Mouse (Mus musculus) lung, embryonic 15.5 days (tissue): ENCODE measurements around the gene Nol9. TPM values are rescaled to one million over a fixed set of nuclear protein-coding genes. Genes with fewer than 3 reads are reported as not detected.

ENCODE experiments used
- ATAC-seq: fragments of 200-750 bp; cut with Nextera tagmentation; 2 replicates; pipeline ENCODE4 v1.8.0; 2017; ENCODE audit warnings: moderate number of reproducible peaks, borderline replicate concordance; ENCODE audit not compliant: low FRiP score, low TSS enrichment; ENCODE audit errors: extremely low read depth
- H3K27ac ChIP-seq: fragments of 300-500 bp; sonication (generic); 2 replicates; pipeline ENCODE4 v1.5.1; 2015; ENCODE audit warnings: moderate library complexity, mild to moderate bottlenecking, inconsistent platforms
- H3K27me3 ChIP-seq: fragments of 300-500 bp; sonication (generic); 2 replicates; pipeline ENCODE4 v1.6.1; 2015; ENCODE audit warnings: inconsistent platforms
- H3K36me3 ChIP-seq: fragments of 300-500 bp; sonication (generic); 2 replicates; pipeline ENCODE4 v1.6.1; 2015; ENCODE audit warnings: inconsistent platforms
- H3K4me1 ChIP-seq: fragments of 300-500 bp; sonication (generic); 2 replicates; pipeline ENCODE4 v1.6.1; 2015; ENCODE audit warnings: inconsistent platforms
- H3K4me2 ChIP-seq: fragments of 300-500 bp; sonication (generic); 2 replicates; pipeline ENCODE4 v1.6.1; 2015; ENCODE audit warnings: inconsistent platforms, mild to moderate bottlenecking, moderate library complexity
- H3K4me3 ChIP-seq: fragments of 300-500 bp; sonication (generic); 2 replicates; pipeline ENCODE4 v1.5.1; 2015; ENCODE audit warnings: mild to moderate bottlenecking, inconsistent platforms
- H3K9ac ChIP-seq: fragments of 300-500 bp; sonication (generic); 2 replicates; pipeline ENCODE4 v1.6.1; 2015; ENCODE audit warnings: inconsistent platforms
- H3K9me3 ChIP-seq: fragments of 300-500 bp; sonication (generic); 2 replicates; pipeline ENCODE4 v1.6.1; 2016; ENCODE audit warnings: inconsistent platforms
- WGBS: fragments of 180-500 bp; shearing (Covaris S2); methylation state at CpG from one replicate; pipeline ENCODE4 v1.1.7; 2015; 5-methylcytosine and 5-hydroxymethylcytosine counted together
- polyA plus RNA-seq: library from polyadenylated mRNA; unstranded; fragments of >200 nt; fragmentation: Nextera tagmentation; extraction: Ambion mirVana; gene quantifications from 2 replicates; pipeline ENCODE4 v1.2.1, GENCODE M21; 2015

Gene Nol9
- polyA plus RNA-seq, 1 experiment from 2014 or later = 29.4 TPM

DNA sequence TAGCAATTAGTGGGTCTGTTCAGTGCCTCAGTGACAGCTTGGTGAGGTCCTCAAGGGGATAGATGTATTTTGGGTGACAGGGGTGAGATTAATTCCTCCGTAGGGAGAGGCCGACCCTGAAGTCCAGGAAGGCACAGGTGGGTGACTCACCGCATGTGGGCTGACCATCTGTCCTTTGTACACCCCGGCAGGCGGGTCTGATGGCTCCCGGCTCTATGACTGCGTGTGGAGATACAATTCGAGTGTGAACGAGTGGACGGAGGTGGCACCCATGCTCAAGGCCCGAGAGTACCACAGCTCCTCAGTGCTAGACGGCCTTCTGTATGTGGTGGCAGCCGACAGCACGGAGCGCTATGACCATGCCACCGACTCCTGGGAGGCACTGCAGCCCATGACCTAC, 27.0 kb upstream of the Nol9 start:
- ATAC-seq = no peak
- Histone ChIP-seq H3K36me3 (peaks cover 40% of the 10 kb centered on the region), H3K27me3 (no peaks in the 10 kb centered on the region), H3K9me3 (no peaks in the 10 kb centered on the region), H3K4me2 (no peak overlapping the region), H3K4me1 (peaks cover 43% of the 10 kb centered on the region), H3K9ac (no peak overlapping the region), H3K4me3 (no peak overlapping the region), H3K27ac (no peak overlapping the region)
- 93% methylated on average over 16 of the region's 16 CpGs for WGBS

DNA sequence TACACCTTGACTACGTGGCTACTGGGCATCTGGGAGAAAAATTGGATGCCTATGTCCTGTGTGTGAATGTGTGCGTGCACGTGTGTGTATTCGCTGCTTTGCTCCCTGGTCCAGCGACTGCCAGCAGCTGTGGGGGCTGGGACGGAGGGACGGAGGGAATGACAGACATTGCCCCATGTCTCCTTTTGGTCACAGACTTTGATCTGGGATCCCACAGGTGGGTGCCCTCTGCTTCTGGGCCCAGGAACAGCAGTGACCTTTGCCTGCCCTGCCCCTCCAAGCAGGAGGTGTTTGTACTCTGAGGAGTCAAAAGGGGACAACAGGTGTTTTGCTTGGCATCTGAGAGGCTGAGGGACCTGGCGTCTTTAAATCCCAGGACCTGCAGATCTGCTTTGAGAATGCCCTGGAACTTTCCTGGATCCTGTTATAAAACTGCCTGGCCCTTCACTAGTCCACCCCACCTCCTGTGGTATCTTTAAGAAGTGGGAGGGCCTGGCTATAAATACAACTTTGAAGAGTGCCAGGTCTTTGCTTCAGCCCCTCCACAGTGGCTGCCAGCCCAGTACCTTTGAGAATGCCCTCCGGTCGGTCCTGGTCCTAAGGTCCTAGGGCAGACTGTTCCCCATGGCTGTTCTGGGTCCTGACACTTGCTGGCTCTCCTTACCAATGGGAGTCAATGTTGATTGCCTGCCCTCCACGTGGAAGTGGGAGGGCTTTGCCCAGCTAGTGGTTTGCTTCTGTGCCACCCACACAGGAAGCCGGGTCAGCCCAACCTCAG, 25.9 kb upstream of the Nol9 start:
- no peaks in the 10 kb centered on the region for H3K9me3 ChIP-seq
- 82% methylated on average over 12 of the region's 12 CpGs for WGBS
- no peak overlapping the region for H3K4me3 ChIP-seq
- H3K27ac ChIP-seq = no peak overlapping the region
- H3K9ac ChIP-seq = no peak overlapping the region
- peaks cover 32% of the 10 kb centered on the region for H3K4me1 ChIP-seq
- H3K4me2 ChIP-seq = no peak overlapping the region
- H3K27me3 ChIP-seq = no peaks in the 10 kb centered on the region
- H3K36me3 ChIP-seq = peaks cover 46% of the 10 kb centered on the region
- no peak for ATAC-seq

DNA sequence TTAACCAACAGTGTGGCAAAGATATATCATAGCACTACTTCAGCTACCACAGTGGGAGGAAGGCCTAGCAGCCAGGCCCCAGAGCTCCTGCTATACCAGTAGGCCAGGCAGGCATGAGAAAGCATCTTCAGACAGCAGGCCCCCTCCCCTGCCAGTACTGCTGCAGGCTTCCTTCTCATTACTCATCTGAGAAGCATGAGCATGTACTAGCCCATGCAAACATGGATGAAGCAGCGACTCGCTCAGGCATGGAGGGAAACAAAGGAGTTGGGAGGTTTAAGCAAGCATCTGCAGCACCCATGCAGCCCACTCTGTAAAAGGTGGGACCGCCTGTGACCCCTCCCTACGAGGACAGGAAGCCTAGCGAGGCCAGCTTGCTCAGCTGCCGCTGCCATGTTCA, 20.0 kb upstream of the Nol9 start:
- H3K36me3 ChIP-seq = peaks cover 83% of the 10 kb centered on the region
- H3K27ac ChIP-seq = no peak overlapping the region
- WGBS = 76% methylated on average over 6 of the region's 6 CpGs
- no peak for ATAC-seq
- no peaks in the 10 kb centered on the region for H3K27me3 ChIP-seq
- peaks cover 5% of the 10 kb centered on the region; the same call in 1 of the 2 replicates for H3K4me1 ChIP-seq
- no peak overlapping the region for H3K4me2 ChIP-seq
- no peak overlapping the region for H3K4me3 ChIP-seq
- H3K9me3 ChIP-seq = no peaks in the 10 kb centered on the region
- H3K9ac ChIP-seq = no peak overlapping the region

DNA sequence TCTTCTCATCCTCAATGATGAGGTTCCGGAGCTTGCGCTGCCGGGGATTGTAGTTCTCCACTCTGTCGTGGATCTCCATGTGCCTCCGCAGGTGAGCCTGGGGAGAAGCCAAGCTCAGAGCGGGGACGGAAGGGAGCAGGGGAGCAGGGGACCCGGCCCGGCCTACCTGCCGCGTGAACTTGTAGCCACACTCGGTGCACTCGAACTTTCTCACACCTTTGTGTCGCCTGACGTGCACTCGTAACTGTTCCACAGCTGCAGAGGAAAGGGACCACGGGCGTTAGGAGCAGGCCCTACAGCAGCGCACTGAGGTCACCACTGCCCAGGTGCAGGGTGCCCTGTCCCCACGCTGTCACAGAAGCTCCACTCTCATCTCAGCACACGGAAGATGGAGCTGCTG, 19.1 kb upstream of the Nol9 start:
- peaks cover 77% of the 10 kb centered on the region for H3K36me3 ChIP-seq
- ATAC-seq = no peak
- 91% methylated on average over 21 of the region's 21 CpGs for WGBS

DNA sequence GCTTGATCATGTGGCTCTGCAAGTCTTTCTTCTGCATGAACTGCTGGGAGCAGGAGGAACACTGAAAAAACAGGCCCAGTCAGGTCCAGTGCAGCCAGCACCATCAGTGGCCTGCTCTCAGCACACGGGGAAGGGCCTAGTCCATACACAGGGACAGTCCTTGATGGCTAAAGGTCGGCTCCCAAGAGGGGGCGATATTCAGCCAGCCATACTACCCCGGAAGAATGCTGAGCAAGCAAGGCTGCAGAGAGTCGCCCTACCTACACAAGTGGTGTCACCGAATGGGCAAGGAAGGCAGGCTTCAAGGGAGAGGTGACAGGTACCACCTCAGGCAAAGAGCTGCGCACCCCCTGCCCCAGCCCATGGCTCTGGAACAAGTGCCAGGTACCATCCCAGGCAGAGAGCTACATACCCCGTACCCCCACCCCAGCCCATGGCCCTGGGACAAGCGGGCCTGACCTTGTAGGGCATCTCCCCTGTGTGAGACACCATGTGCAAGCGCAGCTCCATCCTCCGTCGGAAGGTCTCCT, 17.5 kb upstream of the Nol9 start:
- Histone ChIP-seq H3K4me3 (no peak overlapping the region), H3K4me2 (no peak overlapping the region), H3K27me3 (no peaks in the 10 kb centered on the region), H3K36me3 (peaks cover 61% of the 10 kb centered on the region), H3K27ac (peak overlapping the region; percentile 24; the same call in 1 of the 2 replicates), H3K9ac (no peak overlapping the region), H3K4me1 (peaks cover 30% of the 10 kb centered on the region), H3K9me3 (no peaks in the 10 kb centered on the region)
- WGBS = 71% methylated on average over 12 of the region's 12 CpGs
- ATAC-seq = no peak

More for the DNA sequence above, 19.1 kb upstream of the Nol9 start:
- no peak overlapping the region for H3K27ac ChIP-seq
- no peaks in the 10 kb centered on the region for H3K27me3 ChIP-seq
- H3K9ac ChIP-seq = no peak overlapping the region
- H3K4me2 ChIP-seq = no peak overlapping the region
- no peaks in the 10 kb centered on the region for H3K9me3 ChIP-seq
- no peak overlapping the region for H3K4me3 ChIP-seq
- H3K4me1 ChIP-seq = peaks cover 14% of the 10 kb centered on the region

DNA sequence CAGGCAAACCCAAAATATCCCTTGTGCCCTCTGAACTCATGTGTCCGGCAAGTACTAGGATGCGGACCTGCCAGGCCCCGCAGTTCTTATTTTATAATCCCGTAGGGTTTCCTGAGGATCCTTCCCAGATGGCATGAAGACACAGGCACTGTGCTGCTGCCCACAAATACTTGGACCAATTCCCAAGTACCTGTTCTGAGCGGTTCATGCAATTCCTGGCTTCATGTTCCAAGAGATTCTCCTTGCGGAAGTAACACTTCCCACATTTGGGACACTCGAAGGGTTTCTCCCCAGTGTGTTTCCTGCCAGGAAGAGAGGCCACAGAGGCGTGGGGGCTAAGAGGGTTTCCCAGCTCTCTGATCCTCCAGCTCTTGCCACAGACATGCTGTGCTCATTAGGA, 16.6 kb upstream of the Nol9 start:
- H3K9ac ChIP-seq = no peak overlapping the region
- no peak overlapping the region for H3K4me3 ChIP-seq
- peaks cover 59% of the 10 kb centered on the region for H3K36me3 ChIP-seq
- 84% methylated on average over 8 of the region's 8 CpGs for WGBS
- no peak for ATAC-seq
- no peak overlapping the region for H3K4me2 ChIP-seq
- H3K27ac ChIP-seq = no peak overlapping the region
- H3K9me3 ChIP-seq = no peaks in the 10 kb centered on the region
- peaks cover 33% of the 10 kb centered on the region for H3K4me1 ChIP-seq
- no peaks in the 10 kb centered on the region for H3K27me3 ChIP-seq

DNA sequence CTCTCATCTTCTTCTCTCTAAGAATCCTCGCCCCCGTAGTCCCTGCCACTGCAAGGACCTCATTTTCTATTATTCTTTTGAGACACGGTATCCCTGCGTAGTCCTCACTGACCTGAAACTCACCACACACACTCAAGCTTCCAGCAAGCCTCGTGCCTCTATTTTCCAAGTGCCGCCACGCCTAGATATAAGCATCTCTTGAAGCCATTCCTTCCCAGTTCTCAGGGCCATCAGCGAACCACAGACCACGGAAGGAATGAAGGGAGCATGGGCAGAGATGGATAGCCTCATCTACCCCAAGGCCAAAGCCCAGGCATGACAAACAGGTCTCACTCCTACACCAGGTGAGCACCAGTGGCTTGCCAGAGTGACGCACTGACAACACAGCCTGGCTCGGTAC, 14.6 kb upstream of the Nol9 start:
- Histone ChIP-seq H3K9me3 (no peaks in the 10 kb centered on the region), H3K9ac (no peak overlapping the region), H3K36me3 (peaks cover 45% of the 10 kb centered on the region), H3K27ac (no peak overlapping the region), H3K27me3 (no peaks in the 10 kb centered on the region), H3K4me3 (no peak overlapping the region), H3K4me1 (peaks cover 45% of the 10 kb centered on the region), H3K4me2 (no peak overlapping the region)
- WGBS = 83% methylated on average over 11 of the region's 11 CpGs
- no peak for ATAC-seq

DNA sequence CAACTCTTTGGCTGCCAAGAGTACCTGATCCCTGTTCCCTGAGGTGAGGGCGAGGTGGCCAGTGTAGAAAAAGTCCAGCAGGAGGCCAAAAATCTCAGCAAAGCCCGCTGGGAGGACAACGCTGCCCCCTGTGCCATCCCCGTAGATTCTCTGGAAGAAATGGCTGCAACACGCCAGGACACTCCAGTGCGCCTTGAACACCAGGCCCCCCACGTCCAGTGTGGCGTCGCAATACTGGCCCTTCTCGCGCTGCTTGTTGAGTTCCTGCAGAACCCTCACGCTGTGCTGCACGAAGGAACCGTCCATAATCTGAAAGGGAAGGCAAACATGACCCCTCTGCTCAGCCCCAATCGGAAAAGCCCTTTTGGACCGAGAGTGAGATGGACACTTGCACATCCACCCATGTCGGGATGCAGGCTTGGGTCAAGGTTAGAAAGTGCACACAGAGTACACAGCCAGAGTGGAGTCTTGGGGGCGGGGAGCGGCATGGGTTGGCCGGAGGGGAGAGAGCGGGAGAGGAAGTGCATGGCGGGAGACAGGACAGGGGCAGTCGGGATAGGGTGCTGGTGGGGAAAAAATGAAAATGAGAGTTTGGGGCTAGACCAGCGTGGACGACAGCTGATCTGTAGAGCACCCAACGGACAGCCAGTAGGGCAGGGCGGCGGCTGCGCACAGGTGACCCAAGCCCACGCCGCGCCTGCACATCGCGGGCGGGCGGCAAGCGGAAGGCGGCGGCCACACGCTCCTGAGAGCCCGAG, 12.2 kb upstream of the Nol9 start:
- Histone ChIP-seq H3K36me3 (peaks cover 21% of the 10 kb centered on the region), H3K9ac (peak overlapping the region; percentile 85), H3K4me3 (peak overlapping the region; percentile 90), H3K4me2 (peak overlapping the region; percentile 94), H3K27me3 (no peaks in the 10 kb centered on the region), H3K27ac (peak overlapping the region; percentile 70), H3K4me1 (peaks cover 45% of the 10 kb centered on the region), H3K9me3 (no peaks in the 10 kb centered on the region)
- 2% methylated on average over 41 of the region's 41 CpGs for WGBS
- ATAC-seq = peak; percentile 53

DNA sequence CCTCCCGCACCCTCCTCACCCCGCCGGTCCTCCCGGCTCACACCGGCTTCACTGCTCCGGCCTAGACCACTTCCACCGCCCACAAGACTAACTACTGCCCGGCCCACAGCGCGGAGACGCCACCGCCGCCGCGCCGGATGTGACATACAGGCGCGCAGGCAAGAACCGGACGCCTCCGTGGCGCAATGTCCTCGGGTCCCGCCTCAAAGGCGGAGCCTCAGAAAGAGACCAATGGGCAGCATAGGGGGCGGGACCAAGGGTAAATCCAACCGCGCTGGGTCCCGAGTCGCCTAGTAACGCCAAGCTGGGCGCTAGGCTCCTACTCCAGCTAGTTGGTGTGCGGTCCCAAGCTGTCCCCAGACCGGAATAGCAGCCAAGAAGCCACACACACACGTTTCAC, 11.6 kb upstream of the Nol9 start, which contains the start of gene Zbtb48:
Zbtb48 (minus strand) TSS at position 148 of the 400 bp plus-strand sequence.
- H3K4me3 ChIP-seq = peak within 1 kb of the TSS; percentile 90
- peak; percentile 98 for ATAC-seq
- H3K9ac ChIP-seq = peak within 1 kb of the TSS; percentile 85
- H3K4me2 ChIP-seq = peak within 1 kb of the TSS; percentile 94
- H3K27ac ChIP-seq = peak within 1 kb of the TSS; percentile 70
- H3K27me3 ChIP-seq = no peaks in the 10 kb centered on the region
- H3K36me3 ChIP-seq = peaks cover 16% of the 10 kb centered on the region
- peaks cover 45% of the 10 kb centered on the region for H3K4me1 ChIP-seq
- no peaks in the 10 kb centered on the region for H3K9me3 ChIP-seq
- WGBS = under 1% methylated on average over 35 of the region's 35 CpGs

DNA sequence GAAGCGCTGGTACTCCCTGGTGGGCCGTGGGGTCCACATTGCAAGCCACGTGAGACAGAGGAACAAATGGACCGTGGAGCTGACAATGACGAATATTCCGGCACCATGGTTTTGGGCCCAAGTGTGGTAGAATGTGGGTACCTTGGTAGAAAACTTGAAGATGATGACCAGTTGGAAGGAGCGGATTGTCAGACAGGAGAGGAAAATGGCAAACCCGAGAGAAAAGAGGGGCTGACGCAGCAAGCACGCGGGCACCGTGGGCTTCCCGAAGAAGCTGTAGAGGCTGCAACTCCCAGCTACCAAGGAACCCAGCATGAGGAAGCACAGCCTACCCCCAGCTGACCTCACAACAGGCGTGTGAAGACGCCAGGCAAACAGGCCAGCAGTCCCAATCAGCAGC, 10.7 kb upstream of the Nol9 start:
- no peaks in the 10 kb centered on the region for H3K27me3 ChIP-seq
- peak overlapping the region; percentile 90 for H3K4me3 ChIP-seq
- H3K9ac ChIP-seq = peak overlapping the region; percentile 50; the same call in 1 of the 2 replicates
- H3K36me3 ChIP-seq = peaks cover 7% of the 10 kb centered on the region
- no peak for ATAC-seq
- no peak overlapping the region for H3K27ac ChIP-seq
- peak overlapping the region; percentile 94 for H3K4me2 ChIP-seq
- H3K4me1 ChIP-seq = peaks cover 43% of the 10 kb centered on the region
- no peaks in the 10 kb centered on the region for H3K9me3 ChIP-seq
- WGBS = 58% methylated on average over 15 of the region's 15 CpGs

DNA sequence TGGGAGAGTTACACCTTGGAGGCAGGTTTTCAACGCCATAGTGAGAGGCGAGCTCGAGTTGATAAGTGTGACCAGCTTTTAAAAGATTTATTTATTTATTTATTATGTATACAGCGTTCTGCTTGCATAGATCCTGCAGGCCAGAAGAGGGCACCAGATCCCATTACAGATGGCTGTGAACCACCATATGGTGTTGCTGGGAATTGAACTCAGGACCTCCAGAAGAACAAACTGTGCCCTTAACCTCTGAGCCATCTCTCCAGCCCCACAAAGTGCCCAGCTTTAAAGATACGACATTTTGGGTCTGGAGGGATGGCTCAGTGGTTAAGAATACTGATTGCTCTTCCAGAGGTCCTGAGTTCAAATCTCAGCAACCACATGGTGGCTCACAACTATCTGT, 10.0 kb upstream of the Nol9 start:
- H3K4me1 ChIP-seq = peaks cover 40% of the 10 kb centered on the region
- H3K36me3 ChIP-seq = 0 out of 2 replicates have a peak, but pooled peaks cover 3% of the 10 kb centered on the region
- no peaks in the 10 kb centered on the region for H3K9me3 ChIP-seq
- H3K4me2 ChIP-seq = peak overlapping the region; percentile 94; the same call in 1 of the 2 replicates
- no peak for ATAC-seq
- no peak overlapping the region for H3K9ac ChIP-seq
- WGBS = 45% methylated on average over 5 of the region's 5 CpGs
- H3K27me3 ChIP-seq = no peaks in the 10 kb centered on the region
- H3K4me3 ChIP-seq = no peak overlapping the region
- H3K27ac ChIP-seq = no peak overlapping the region

DNA sequence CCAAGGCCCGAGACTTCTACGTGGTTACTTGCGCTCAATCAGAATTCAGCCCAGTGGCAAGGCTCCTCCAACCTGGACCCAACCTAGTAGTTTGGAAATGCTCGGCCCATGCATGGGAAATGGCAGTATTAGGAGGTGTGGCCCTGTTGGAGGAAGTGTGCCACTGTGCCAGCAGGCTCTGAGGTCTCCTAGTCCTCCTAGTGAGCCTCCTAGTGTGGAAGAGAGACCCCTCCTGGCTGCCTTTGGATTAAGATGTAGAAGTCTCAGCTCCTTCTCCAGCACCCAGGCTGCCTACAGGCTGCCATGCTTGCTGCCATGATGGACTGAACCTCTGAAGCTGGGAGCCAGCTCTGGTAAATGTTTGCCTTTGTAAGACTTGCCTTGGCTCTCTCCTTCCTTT, 9.1 kb upstream of the Nol9 start:
- Histone ChIP-seq H3K4me3 (no peak overlapping the region), H3K4me1 (peaks cover 32% of the 10 kb centered on the region), H3K36me3 (no peaks in the 10 kb centered on the region), H3K4me2 (no peak overlapping the region), H3K9me3 (no peaks in the 10 kb centered on the region), H3K9ac (no peak overlapping the region), H3K27me3 (no peaks in the 10 kb centered on the region), H3K27ac (no peak overlapping the region)
- 73% methylated on average over 4 of the region's 4 CpGs for WGBS
- no peak for ATAC-seq
